Mouse (Mus musculus): Measurements from ENCODE around the gene Stambpl1.

GRCm38 (mm10) chr19:34194132-34194745 is 2.2 kb downstream of the Stambpl1 start:
- TF ChIP-seq CTCF (IDR thresholded peaks at IDR 0.05; ENCODE audit: borderline replicate concordance, insufficient read depth, low read length) = no peak
- no peak for TF ChIP-seq POLR2A (IDR thresholded peaks at IDR 0.05; ENCODE audit: low read depth, low read length)
